Mouse (Mus musculus): ENCODE results near the gene Upf3a. TPM values are rescaled to one million over a fixed set of nuclear protein-coding genes. Genes with fewer than 3 reads are reported as not detected.

The Upf3a gene
- polyA plus RNA-seq (2017; shearing (Covaris generic)): 50.1 TPM

DNA sequence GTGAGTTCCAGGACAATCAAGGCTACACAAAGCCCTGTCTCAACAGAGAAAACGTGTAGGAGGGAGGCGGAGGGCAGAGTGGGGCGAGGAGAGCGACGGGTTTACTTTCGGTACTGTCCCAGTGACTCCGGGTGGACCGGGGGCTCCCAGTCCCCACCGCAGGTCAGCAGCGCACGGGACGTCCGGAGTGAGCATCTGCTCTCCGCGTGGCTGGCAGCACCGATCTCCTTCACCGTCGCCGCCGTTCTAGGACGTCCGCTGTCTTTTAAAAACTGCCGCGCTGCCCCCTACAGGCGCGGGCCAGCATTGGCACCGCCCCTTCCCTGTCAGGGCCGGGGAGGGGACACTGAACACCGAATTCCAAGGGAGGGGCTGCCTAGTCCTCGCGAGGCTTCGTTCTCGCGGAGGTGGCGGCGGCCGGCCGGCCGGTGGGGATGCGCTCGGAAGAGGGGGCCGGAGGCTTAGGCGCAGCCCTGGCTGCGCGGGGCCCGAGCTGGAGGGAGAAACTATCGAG is at the start of gene Upf3a:
Gene Upf3a (plus strand): TSS at position 366 of the 514 bp plus-strand sequence.

DNA sequence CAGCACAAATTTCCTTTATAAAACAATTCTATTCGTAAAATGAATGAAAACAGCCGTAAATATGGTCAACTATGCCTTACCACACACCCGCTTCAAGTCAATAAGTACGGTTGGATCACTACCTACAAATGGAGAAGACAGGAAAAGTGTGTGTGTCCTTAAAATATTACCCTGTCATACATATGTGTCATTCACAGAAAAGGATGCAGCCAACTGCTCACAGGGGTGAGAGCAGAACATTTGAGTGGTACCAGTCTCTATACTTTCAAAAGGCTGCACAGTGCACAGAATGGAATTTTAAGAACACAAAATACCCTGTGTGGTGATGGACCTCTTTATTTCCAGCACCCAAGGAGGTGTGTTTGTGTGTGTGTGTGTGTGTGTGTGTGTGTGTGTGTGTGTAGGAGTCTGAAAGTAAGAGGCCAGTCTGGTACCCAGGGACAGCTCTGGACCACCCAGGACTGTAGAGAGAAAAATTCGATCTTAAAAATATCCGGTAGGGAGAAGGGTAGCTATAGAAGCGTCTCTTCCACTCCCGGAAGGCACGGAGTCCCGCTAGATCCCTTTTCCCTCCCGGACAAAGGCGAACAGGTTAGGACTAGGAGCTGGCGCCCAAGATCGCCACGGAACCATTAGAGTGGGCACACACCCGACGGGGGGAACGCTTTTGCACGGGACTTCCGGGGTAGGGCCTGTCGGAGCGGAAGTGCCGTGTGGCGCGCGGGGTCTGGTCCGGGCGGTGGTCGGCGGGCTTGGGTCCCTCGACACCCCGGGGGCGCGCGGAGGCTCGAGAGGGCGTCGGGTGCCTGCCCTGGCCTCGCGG is 28.2 kb upstream of the Upf3a start, which contains the start of gene Cdc16:
Gene Cdc16 (plus strand): TSS at position 695 of the 823 bp plus-strand sequence.

DNA sequence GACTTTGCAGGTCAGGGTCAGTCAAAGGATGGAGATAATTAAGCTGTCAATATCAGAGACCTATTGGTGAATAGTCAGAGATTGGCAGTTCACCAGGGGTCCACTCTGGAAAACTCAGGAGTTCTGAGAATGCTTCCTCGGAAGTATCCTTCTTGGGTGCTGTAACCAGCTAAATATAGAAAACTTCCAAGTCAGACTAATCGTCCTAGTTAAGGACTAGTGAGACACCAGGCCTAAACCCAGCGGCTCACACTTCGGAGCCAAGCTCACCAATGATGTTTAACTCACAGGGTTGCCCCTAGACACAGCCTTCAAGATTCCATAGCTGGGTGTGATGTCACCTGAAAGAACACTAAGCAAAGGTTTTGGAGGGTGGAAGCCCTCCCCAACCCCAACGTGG is 52.9 kb downstream of the Upf3a start, which contains the start of gene AF366264:
Gene AF366264 (minus strand): TSS at position 101 of the 400 bp plus-strand sequence.

Other genes starting within 250 kb of the Upf3a start
- gene 1700029H14Rik, start 223.2 kb upstream of the Upf3a start, polyA plus RNA-seq (2017; shearing (Covaris generic)): not detected
- 280 TPM for gene Rasa3, start 108.0 kb upstream of the Upf3a start, polyA plus RNA-seq (2017; shearing (Covaris generic))
- gene Cfap97d2, start 79.7 kb upstream of the Upf3a start, polyA plus RNA-seq (2017; shearing (Covaris generic)): not detected
- gene Cdc16, start 27.9 kb upstream of the Upf3a start, polyA plus RNA-seq (2017; shearing (Covaris generic)): 47.1 TPM
- gene AF366264, start 52.8 kb downstream of the Upf3a start, polyA plus RNA-seq (2017; shearing (Covaris generic)): not detected
- gene Champ1, start 84.0 kb downstream of the Upf3a start, polyA plus RNA-seq (2017; shearing (Covaris generic)): 25.9 TPM
- gene Coprs, start 104.7 kb downstream of the Upf3a start, polyA plus RNA-seq (2017; shearing (Covaris generic)): not detected

Measured in naive thymus-derived CD4-positive, alpha-beta T cell, adult 5 months (primary cell).